Mouse (Mus musculus) testis, postnatal 14 days (tissue): ENCODE data around the gene Mark1.

Source experiments
- DNase-seq: peaks from one replicate; pipeline ENCODE4 v3.0.0; 2021; ENCODE audit warnings: low spot score

The Mark1 gene

DNA sequence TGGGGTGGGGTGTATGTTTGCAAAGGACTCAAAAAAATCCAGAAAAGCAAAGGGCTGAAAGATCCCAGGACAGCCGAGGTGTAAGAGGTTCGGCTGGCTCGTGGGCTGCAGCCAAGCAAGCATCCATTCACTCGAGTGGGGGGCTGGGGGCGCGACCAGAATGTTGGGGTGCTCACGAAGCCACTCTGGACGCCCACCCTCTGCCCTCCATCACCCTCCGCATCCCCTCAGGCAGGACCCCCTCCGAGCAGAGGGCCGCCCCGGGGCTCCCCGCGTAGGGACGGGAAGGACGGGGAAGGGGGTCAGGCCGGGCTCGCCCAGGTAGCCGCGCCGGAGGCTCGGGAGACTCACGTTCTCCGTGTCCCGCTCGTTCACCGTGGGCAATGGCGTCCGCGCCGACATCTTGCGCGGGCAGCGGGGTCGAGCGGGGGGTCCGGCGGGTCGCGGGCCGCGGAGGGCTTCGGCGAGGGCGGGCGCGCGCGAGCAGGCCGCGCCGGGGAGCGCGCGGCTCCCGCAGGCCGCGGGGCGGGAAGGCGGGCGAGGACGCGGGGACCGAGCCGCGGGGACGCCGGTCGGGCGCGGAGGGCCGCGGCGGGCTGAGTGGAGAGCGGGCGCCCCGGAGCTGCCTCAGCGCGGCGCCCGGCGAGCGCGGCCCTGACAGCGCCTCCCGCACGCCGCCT is at the start of gene Mark1:
Gene Mark1, minus strand, starts transcription at position 500 of the 680 bp plus-strand sequence.
- peak; percentile 52 for DNase-seq

GRCm38 (mm10) chr1:185047516-185048247 is 48.3 kb upstream of the Mark1 start:
- no peak for DNase-seq

DNA sequence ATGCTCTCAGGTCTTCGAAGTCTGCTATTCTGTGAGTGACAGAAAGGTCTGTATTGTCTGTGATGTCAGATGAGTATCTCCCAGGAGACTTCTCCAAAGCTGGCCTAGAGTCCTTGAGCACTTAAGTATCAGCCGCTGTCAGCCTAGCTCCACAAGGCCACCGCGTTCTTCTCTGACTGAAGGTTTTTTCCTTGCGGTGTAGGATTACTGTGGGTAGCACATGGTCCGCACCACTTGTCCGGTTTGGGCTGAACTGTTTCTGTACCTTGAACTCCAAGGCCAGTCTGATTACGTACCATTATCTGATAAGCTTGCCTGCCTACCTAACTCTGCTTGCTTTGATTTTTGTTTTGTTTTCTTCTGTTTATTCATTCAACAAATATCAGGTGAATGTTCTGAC is 47.1 kb upstream of the Mark1 start:
- DNase-seq: no peak

DNA sequence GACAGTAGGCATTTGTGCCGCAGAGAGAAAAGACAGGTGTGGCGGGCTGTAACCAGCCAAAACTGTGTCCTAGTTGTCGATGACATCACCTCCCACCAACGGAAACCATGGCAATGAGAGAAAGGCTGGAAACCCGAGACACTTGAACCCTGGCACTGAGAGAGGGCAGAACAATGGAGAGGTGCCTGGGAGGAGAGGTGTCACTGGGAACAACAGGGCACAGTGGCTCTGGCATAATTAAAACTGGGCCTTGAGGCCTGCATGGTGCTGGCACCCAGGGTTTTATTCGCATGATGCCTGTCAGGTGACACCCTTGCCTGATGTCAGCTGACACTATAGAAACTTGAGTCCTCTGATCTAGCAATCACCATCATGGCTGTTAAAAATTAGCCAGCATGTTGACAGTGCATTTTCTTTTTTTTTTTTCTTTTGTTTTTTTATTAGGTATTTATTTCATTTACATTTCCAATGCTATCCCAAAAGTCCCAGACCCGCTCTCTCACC is 38.9 kb upstream of the Mark1 start:
- no peak for DNase-seq

DNA sequence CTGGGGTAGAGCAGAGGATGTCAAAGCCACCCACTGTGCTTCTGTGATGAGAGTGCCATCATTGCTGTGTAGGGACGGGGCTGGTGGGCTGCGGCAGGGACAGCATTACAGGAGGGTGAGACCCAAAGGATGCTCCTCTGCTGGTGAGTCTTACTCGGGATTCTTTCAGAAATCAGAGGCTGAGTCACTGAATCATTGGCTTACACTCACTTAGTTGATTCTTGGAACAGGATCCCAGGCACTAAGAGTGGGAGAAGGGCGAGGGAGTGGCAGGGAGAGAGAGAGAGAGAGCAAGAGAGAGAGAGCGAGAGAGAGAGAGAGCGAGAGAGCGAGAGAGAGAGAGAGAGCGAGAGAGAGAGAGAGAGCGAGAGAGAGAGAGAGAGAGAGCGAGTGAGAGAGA is 31.2 kb upstream of the Mark1 start:
- DNase-seq: no peak

DNA sequence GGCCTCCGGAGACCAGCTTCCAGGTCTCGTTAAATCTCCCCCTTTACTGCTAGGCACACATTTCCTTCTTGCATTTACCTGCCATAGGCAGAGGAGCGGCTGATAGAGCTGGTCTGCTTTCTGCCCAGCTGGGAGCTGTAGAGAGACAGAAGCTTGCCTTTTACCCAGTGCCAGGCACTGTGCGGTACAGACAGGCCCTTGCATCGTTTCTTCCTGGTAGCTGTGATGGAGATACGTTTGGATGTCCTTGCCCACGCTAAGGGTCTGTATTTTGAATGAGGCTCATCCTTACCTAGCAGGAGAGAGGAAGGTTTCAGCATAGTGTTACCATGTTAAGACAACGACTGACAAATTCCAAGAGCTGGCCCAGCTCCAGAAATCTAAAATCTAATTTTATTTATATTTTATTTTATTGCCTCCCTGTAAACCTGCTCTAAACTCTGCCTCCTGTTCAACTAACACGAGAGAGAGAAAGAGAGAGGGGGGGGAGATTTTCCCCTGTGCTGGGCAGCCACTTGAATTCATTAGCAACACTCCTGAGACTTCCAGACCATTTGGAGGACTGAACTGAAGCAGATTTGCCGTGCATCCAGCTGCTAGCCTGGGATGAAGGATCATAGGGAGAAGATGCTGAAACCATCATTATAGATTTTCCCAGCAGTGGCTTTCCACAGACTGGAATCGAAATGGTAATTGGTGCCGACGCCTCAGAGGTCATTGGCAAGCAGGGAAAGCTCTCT is 21.2 kb upstream of the Mark1 start:
- DNase-seq: no peak

DNA sequence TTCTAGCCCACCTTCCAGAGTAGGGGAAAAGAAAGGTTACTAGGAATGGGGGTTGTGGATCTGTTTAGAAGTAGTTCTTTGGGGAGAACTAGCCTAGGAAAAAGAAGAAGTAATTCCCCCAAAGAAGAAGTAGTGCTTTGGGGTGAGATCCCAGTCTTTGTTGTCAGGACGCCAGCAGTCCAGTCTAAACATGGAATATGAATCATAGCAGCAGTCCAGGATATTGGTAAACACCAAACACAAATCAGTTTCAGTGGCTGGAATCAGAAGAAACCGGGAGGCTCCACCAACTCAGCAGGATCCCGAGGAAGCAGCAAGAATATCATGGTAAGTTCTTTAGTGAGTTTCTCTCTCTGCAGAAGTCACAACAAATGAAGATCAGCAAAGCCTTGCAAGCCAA is 13.2 kb upstream of the Mark1 start:
- DNase-seq: no peak

GRCm38 (mm10) chr1:185007066-185007465 is 7.7 kb upstream of the Mark1 start:
- no peak for DNase-seq

DNA sequence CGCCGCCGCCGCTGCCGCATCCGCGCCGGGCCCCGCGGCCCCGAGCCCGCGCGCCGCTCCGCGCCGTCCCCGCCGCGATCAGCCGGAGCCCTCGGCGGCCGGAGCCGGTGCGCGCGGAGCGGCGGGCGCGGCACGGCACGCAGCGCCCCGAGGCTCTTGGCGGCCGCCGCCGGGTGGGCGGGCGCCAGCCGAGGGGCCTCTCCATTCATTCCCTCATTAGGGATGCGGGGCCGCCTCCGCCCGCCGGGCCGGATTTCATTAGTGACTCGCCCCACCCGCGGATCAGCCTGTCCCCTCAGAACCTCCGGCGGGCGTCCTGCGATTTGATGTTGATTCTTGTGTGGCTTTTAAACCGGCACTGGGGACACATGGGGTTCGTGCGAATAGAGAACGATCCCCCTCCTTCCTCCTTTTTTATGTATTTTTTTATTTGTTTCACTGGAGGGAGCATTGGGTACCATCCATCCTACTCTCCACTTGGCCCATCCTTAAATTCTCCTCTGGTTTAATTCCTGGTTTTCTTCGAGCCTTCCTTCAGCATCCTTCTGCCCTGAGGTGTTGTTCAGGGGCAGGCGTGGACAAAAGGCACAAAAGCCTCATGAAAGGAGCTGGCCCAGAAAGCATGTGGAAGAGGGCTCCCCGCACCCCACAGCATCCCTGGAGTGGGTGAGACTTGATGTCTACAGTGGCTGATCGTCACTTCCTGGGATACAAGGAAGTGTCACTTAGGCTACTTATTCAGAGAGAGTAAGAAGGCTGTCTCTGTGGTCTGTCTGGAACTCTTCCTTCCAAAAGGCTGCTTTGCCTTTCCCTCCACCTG is 620 bp upstream of the Mark1 start:
- peak; percentile 51 for DNase-seq

DNA sequence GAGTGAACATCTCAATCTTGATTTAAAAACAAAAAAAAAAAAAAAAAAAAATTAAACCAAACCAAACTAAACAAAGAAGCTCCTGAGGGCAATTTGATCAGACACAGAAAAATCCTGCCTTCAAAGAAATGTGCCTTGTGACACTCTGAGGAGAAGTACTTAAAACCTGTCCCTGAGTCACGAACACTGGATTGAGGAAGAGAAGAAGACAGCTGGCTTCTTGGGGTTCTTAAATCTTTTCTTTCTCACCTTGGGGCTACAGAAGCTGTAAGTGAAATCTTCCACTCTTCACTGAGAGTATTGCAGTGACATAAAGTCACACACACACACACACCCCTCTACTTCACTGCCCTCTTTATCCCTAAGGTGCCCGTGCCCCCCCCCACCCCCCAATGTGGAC is 739 bp downstream of the Mark1 start:
- no peak for DNase-seq

GRCm38 (mm10) chr1:184998161-184998560 is 1.2 kb downstream of the Mark1 start:
- DNase-seq: no peak

GRCm38 (mm10) chr1:184997466-184997865 is 1.9 kb downstream of the Mark1 start:
- DNase-seq: no peak

GRCm38 (mm10) chr1:184995335-184995734 is 4.0 kb downstream of the Mark1 start:
- DNase-seq: no peak

DNA sequence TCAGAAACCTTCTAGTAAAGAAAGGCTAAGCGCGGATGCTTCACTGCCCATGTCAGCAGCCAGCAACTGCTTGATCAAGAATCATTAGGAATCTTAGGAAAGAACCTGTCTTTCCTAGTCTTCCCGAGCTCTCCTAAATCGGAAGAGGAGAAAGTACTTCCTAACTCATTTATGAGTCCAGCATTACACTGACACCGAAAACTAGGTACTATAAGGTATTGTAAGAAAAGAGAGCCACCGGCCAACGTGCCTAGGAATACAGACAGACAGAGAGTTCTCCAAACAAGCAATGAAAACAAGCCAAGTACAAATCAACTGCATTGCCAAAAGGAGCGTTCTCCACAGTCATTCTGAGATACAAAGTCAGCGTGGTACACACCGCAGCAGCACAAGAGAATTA is 8.2 kb downstream of the Mark1 start:
- no peak for DNase-seq

- no peak for DNase-seq
Observed at GRCm38 (mm10) chr1:184986748-184987147, 12.6 kb downstream of the Mark1 start.

- DNase-seq: no peak
Observed at GRCm38 (mm10) chr1:184984723-184985122, 14.6 kb downstream of the Mark1 start.

GRCm38 (mm10) chr1:184983751-184984150 is 15.6 kb downstream of the Mark1 start:
- DNase-seq: no peak

GRCm38 (mm10) chr1:184972214-184972776 is 27.1 kb downstream of the Mark1 start:
- no peak for DNase-seq

- no peak for DNase-seq
Observed at GRCm38 (mm10) chr1:184969374-184969773, 30.0 kb downstream of the Mark1 start.

DNA sequence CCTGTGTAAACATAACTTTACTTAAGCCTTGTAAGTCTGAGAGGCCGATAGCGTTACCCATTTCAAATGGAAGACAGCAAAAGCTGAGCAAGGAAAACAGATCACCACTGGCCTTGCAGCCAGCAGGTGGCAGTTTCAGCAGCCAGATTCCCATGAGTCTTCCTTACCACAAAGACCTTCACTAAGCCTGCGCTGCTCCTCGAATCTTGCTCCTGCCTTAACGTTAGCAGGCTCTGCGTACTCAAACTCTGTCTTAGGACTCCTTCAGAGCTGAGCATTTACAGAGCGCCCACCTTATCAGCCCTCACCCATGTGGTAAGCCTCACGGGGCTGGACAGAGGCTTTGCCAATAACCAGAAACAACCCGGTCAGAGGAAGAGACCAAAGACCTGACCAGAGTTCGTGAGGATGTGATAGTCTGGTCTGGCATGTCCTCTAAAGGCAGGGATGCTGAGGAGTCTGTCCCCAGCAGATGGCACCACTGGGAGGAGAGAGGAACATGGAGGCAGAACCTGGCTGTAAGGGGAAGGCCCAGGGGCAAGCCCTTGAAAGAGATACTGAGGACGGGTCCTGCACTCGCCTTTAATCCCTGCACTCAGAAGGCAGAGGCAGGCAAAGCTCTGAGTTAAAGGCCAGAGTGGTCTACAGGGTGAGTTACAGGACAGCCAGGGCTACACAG is 33.5 kb downstream of the Mark1 start:
- peak; percentile 19 for DNase-seq

DNA sequence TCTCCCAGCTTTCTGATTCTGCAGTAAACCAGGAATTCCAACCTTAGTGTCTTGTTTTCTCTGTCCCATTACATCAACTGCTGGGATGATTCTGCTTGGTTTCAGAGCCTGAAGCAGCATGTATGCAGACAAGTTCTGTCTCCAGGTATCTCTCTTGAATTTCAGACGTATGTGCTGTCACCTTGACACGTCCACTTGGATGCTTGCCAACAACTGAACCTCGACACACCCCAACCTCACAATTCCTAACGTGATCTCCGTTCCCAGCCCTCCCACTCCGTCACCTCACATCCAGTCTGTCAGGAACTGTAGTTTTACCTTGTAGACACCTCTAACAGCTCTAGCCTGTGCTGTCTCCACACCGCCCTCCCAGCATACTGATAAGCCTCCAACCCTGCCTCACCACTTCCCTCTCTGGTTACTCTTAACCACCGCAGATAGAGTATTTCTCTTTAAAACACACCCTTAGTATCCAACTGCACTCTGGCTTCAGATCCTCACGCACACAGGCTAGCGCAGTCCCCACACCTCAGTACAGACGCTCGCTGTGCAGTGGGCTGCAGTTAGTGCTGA is 36.2 kb downstream of the Mark1 start:
- no peak for DNase-seq
